Mouse (Mus musculus) myocyte (in vitro differentiated cells): Measurements from ENCODE around the gene Dapk2.

ENCODE experiments used
- POLR2A ChIP-seq: IDR thresholded peaks from one replicate; pipeline ENCODE4 v1.6.1; 2011; ENCODE audit warnings: low read depth, mild to moderate bottlenecking, control low read depth, moderate library complexity; ENCODE audit not compliant: insufficient read length
- POLR2AphosphoS2 ChIP-seq: IDR thresholded peaks from one replicate; pipeline ENCODE4 v1.6.1; 2011; ENCODE audit warnings: low read depth, control low read depth; ENCODE audit not compliant: insufficient read length

GRCm38 (mm10) chr9:66295577-66296120 lies 137.6 kb downstream of the Dapk2 start:
- no peak for TF ChIP-seq POLR2AphosphoS2
- no peak for TF ChIP-seq POLR2A
